Mouse (Mus musculus): ENCODE measurements at regions not wholly inside any gene's neighbourhood (a gene's known extent, or its start where the extent isn't known, plus 50 kb on each side); places are given as distances from the start of the nearest gene placed in this dataset.

GRCm38 (mm10) chr10:99531556-99531955 lies 227.9 kb downstream of the Csl start:
- DNase-seq (ENCODE audit: low spot score in 2 of 2), result no peak

- no peak for DNase-seq (ENCODE audit: low spot score in 2 of 2)
Measured at GRCm38 (mm10) chr10:99531992-99532391, 227.5 kb downstream of the Csl start.

- DNase-seq (ENCODE audit: low spot score in 2 of 2), result no peak
Measured at GRCm38 (mm10) chr10:99532697-99533119, 226.8 kb downstream of the Csl start.

- no peak for DNase-seq (ENCODE audit: low spot score in 2 of 2)
Measured at GRCm38 (mm10) chr10:99533468-99533867, 226.0 kb downstream of the Csl start.

GRCm38 (mm10) chr10:99534237-99534636 lies 225.2 kb downstream of the Csl start:
- no peak for DNase-seq (ENCODE audit: low spot score in 2 of 2)

GRCm38 (mm10) chr10:99538639-99539038 lies 220.8 kb downstream of the Csl start:
- no peak for DNase-seq (ENCODE audit: low spot score in 2 of 2)

GRCm38 (mm10) chr10:99552373-99552772 lies 207.1 kb downstream of the Csl start:
- DNase-seq (ENCODE audit: low spot score in 2 of 2), result no peak

- DNase-seq (ENCODE audit: low spot score in 2 of 2), result no peak
Measured at GRCm38 (mm10) chr10:99552836-99553540, 206.5 kb downstream of the Csl start.

GRCm38 (mm10) chr10:99555021-99555420 lies 204.4 kb downstream of the Csl start:
- no peak for DNase-seq (ENCODE audit: low spot score in 2 of 2)

GRCm38 (mm10) chr10:99555658-99556352 lies 203.7 kb downstream of the Csl start:
- no peak for DNase-seq (ENCODE audit: low spot score in 2 of 2)

- no peak for DNase-seq (ENCODE audit: low spot score in 2 of 2)
Measured at GRCm38 (mm10) chr10:99556353-99557036, 203.0 kb downstream of the Csl start.

GRCm38 (mm10) chr10:99558656-99559055 lies 200.8 kb downstream of the Csl start:
- no peak for DNase-seq (ENCODE audit: low spot score in 2 of 2)

- no peak for DNase-seq (ENCODE audit: low spot score in 2 of 2)
Measured at GRCm38 (mm10) chr10:99561166-99561818, 198.2 kb downstream of the Csl start.

GRCm38 (mm10) chr10:99564605-99565004 lies 194.9 kb downstream of the Csl start:
- DNase-seq (ENCODE audit: low spot score in 2 of 2), result no peak

- DNase-seq (ENCODE audit: low spot score in 2 of 2), result no peak
Measured at GRCm38 (mm10) chr10:99568424-99568823, 191.0 kb downstream of the Csl start.

- no peak for DNase-seq (ENCODE audit: low spot score in 2 of 2)
Measured at GRCm38 (mm10) chr10:99570190-99570589, 189.3 kb downstream of the Csl start.

GRCm38 (mm10) chr10:99573997-99574396 lies 185.5 kb downstream of the Csl start:
- peak in 1 of 2 experiments; percentile 21 for DNase-seq (ENCODE audit: low spot score in 2 of 2)

- DNase-seq (ENCODE audit: low spot score in 2 of 2), result no peak
Measured at GRCm38 (mm10) chr10:99575294-99575693, 184.2 kb downstream of the Csl start.

- DNase-seq (ENCODE audit: low spot score in 2 of 2), result no peak
Measured at GRCm38 (mm10) chr10:99576301-99576700, 183.2 kb downstream of the Csl start.

GRCm38 (mm10) chr10:99577041-99577681 lies 182.3 kb downstream of the Csl start:
- peak in 1 of 2 experiments; percentile 29 for DNase-seq (ENCODE audit: low spot score in 2 of 2)

GRCm38 (mm10) chr10:99578366-99578765 lies 181.1 kb downstream of the Csl start:
- DNase-seq (ENCODE audit: low spot score in 2 of 2), result no peak

GRCm38 (mm10) chr10:99580191-99580590 lies 179.3 kb downstream of the Csl start:
- DNase-seq (ENCODE audit: low spot score in 2 of 2), result no peak
